Mouse (Mus musculus): Measurements from ENCODE around the gene Tmem247.

DNA sequence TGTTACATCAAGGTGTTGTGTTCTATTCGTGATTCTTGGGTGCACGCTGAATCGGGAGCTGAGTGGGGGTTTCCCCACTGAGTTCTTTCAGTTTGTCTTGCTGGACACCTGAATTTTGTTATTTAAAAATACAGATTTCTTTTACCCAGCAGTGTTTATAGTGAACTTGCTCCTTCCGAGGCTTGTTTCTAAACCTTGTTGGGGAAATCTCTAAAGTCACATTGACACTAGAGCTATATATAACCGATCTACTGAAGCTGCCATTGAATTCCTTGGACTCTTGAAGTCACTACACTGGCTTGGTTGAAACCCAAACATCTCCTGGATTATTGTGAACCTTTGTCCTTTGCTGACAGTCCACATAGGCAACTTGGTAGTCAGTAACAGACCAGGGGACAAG lies 40.1 kb downstream of the Tmem247 start:
- TF ChIP-seq POLR2A (IDR thresholded peaks at IDR 0.05; ENCODE audit: borderline replicate concordance, control insufficient read depth, low read depth, low read length): no peak
- no peak for TF ChIP-seq CTCF (IDR thresholded peaks at IDR 0.05; ENCODE audit: control insufficient read depth, insufficient read depth, low read length)
